Mouse (Mus musculus) neural tube, embryonic 14.5 days (tissue): ENCODE data around the gene Cadps2. TPM values are rescaled to one million over a fixed set of nuclear protein-coding genes. Genes with fewer than 3 reads are reported as not detected.
A peak's percentile ranks its signal among the peaks of the same experiment; 100 is the strongest.

Experiments used
- ATAC-seq: fragments of 200-750 bp; cut with Nextera tagmentation; 2 replicates; pipeline ENCODE4 v1.8.0; 2017; ENCODE audit warnings: low read depth, mild to moderate bottlenecking, moderate TSS enrichment, moderate library complexity
- H3K27ac ChIP-seq: fragments of 300-500 bp; sonication (generic); 2 replicates; pipeline ENCODE4 v1.5.1; 2014; ENCODE audit warnings: low read depth, mild to moderate bottlenecking, control low read depth, low read length, moderate library complexity, mixed read lengths
- H3K27me3 ChIP-seq: fragments of 300-500 bp; sonication (generic); 2 replicates; pipeline ENCODE4 v1.6.1; 2014; ENCODE audit warnings: low read length; ENCODE audit not compliant: control insufficient read depth, insufficient read depth
- H3K36me3 ChIP-seq: fragments of 300-500 bp; sonication (generic); 2 replicates; pipeline ENCODE4 v1.6.1; 2014; ENCODE audit warnings: low read length, mixed read lengths; ENCODE audit not compliant: control insufficient read depth, insufficient read depth
- H3K4me1 ChIP-seq: fragments of 300-500 bp; sonication (generic); 2 replicates; pipeline ENCODE4 v1.6.1; 2014; ENCODE audit warnings: low read length; ENCODE audit not compliant: control insufficient read depth, insufficient read depth
- H3K4me2 ChIP-seq: fragments of 300-500 bp; sonication (generic); 2 replicates; pipeline ENCODE4 v1.6.1; 2014; ENCODE audit warnings: mild to moderate bottlenecking, low read depth, low read length, control low read depth
- H3K4me3 ChIP-seq: fragments of 300-500 bp; sonication (generic); 2 replicates; pipeline ENCODE4 v1.5.1; 2014; ENCODE audit warnings: low read depth, low read length, control low read depth, mixed read lengths
- H3K9ac ChIP-seq: fragments of 300-500 bp; sonication (generic); replicated peaks from 2 replicates; pipeline ENCODE4 v1.6.1; 2014; ENCODE audit warnings: low read depth, mild to moderate bottlenecking, control low read depth, low read length, mixed read lengths
- H3K9me3 ChIP-seq: fragments of 300-500 bp; sonication (generic); 2 replicates; pipeline ENCODE4 v1.6.1; 2016; ENCODE audit warnings: low read length; ENCODE audit not compliant: control insufficient read depth
- WGBS: fragments of 180-500 bp; shearing (Covaris S2); extraction: QIAGEN DNeasy Blood & Tissue Kit; methylation state at CpG from one replicate; pipeline ENCODE4 v1.1.7; 2014; 5-methylcytosine and 5-hydroxymethylcytosine counted together
- polyA plus RNA-seq: library from polyadenylated mRNA; unstranded; fragments of >200 nt; fragmentation: Nextera tagmentation; extraction: Ambion mirVana; gene quantifications from 2 replicates; pipeline ENCODE4 v1.2.1, GENCODE M21; 2014

Gene Cadps2
- polyA plus RNA-seq, 1 experiment from 2014 or later = 14.2 TPM

- Histone ChIP-seq H3K9ac (no peak overlapping the region), H3K27me3 (no peaks in the 10 kb centered on the region), H3K9me3 (no peaks in the 10 kb centered on the region), H3K4me1 (peaks cover 6% of the 10 kb centered on the region; the same call in 1 of the 2 replicates), H3K36me3 (no peaks in the 10 kb centered on the region), H3K4me3 (no peak overlapping the region), H3K27ac (no peak overlapping the region), H3K4me2 (no peak overlapping the region)
- ATAC-seq = no peak
- WGBS = 47% methylated on average over 5 of the region's 5 CpGs
Measured at GRCm38 (mm10) chr6:23386711-23387110, 452.5 kb downstream of the Cadps2 start.

- H3K9me3 ChIP-seq = no peaks in the 10 kb centered on the region
- peak overlapping the region; percentile 26 for H3K4me2 ChIP-seq
- H3K36me3 ChIP-seq = no peaks in the 10 kb centered on the region
- H3K4me3 ChIP-seq = no peak overlapping the region
- H3K4me1 ChIP-seq = peaks cover 6% of the 10 kb centered on the region; the same call in 1 of the 2 replicates
- ATAC-seq = peak; percentile 50; the same call in 1 of the 2 replicates
- no peak overlapping the region for H3K9ac ChIP-seq
- no peaks in the 10 kb centered on the region for H3K27me3 ChIP-seq
- H3K27ac ChIP-seq = no peak overlapping the region
- 32% methylated on average over 1 of the region's 1 CpGs for WGBS
Measured at GRCm38 (mm10) chr6:23383004-23383347, 456.2 kb downstream of the Cadps2 start.

- peak; percentile 74; the same call in 1 of the 2 replicates for ATAC-seq
- WGBS = 14% methylated on average over 12 of the region's 12 CpGs
- Histone ChIP-seq H3K27me3 (no peaks in the 10 kb centered on the region), H3K9me3 (no peaks in the 10 kb centered on the region), H3K36me3 (no peaks in the 10 kb centered on the region), H3K4me1 (peaks cover 6% of the 10 kb centered on the region; the same call in 1 of the 2 replicates), H3K4me3 (no peak overlapping the region), H3K27ac (no peak overlapping the region), H3K4me2 (peak overlapping the region; percentile 26), H3K9ac (no peak overlapping the region)
Measured at GRCm38 (mm10) chr6:23382283-23383003, 456.8 kb downstream of the Cadps2 start.

GRCm38 (mm10) chr6:23376327-23376726 is 462.9 kb downstream of the Cadps2 start:
- no peak overlapping the region for H3K27ac ChIP-seq
- H3K4me1 ChIP-seq = no peaks in the 10 kb centered on the region
- H3K9ac ChIP-seq = no peak overlapping the region
- ATAC-seq = no peak
- no peak overlapping the region for H3K4me2 ChIP-seq
- no peaks in the 10 kb centered on the region for H3K9me3 ChIP-seq
- H3K36me3 ChIP-seq = no peaks in the 10 kb centered on the region
- 95% methylated on average over 7 of the region's 7 CpGs for WGBS
- H3K27me3 ChIP-seq = no peaks in the 10 kb centered on the region
- H3K4me3 ChIP-seq = no peak overlapping the region

GRCm38 (mm10) chr6:23361842-23362451 is 477.3 kb downstream of the Cadps2 start:
- H3K4me2 ChIP-seq = no peak overlapping the region
- no peaks in the 10 kb centered on the region for H3K9me3 ChIP-seq
- H3K9ac ChIP-seq = no peak overlapping the region
- no peak for ATAC-seq
- H3K27me3 ChIP-seq = no peaks in the 10 kb centered on the region
- no peak overlapping the region for H3K27ac ChIP-seq
- H3K4me1 ChIP-seq = no peaks in the 10 kb centered on the region
- no peaks in the 10 kb centered on the region for H3K36me3 ChIP-seq
- H3K4me3 ChIP-seq = no peak overlapping the region
- 38% methylated on average over 8 of the region's 8 CpGs for WGBS

- Histone ChIP-seq H3K4me3 (no peak overlapping the region), H3K9ac (no peak overlapping the region), H3K36me3 (no peaks in the 10 kb centered on the region), H3K4me2 (no peak overlapping the region), H3K4me1 (no peaks in the 10 kb centered on the region), H3K9me3 (no peaks in the 10 kb centered on the region), H3K27me3 (no peaks in the 10 kb centered on the region), H3K27ac (no peak overlapping the region)
- no peak for ATAC-seq
- WGBS = 50% methylated on average over 2 of the region's 2 CpGs
Measured at GRCm38 (mm10) chr6:23360596-23360995, 478.6 kb downstream of the Cadps2 start.

- H3K4me2 ChIP-seq = no peak overlapping the region
- H3K27ac ChIP-seq = no peak overlapping the region
- no peak for ATAC-seq
- 44% methylated on average over 4 of the region's 4 CpGs for WGBS
- no peaks in the 10 kb centered on the region for H3K4me1 ChIP-seq
- no peaks in the 10 kb centered on the region for H3K27me3 ChIP-seq
- no peak overlapping the region for H3K4me3 ChIP-seq
- H3K9ac ChIP-seq = no peak overlapping the region
- H3K9me3 ChIP-seq = no peaks in the 10 kb centered on the region
- no peaks in the 10 kb centered on the region for H3K36me3 ChIP-seq
Measured at GRCm38 (mm10) chr6:23356141-23356540, 483.1 kb downstream of the Cadps2 start.

GRCm38 (mm10) chr6:23353480-23353879 is 485.7 kb downstream of the Cadps2 start:
- Histone ChIP-seq H3K9ac (no peak overlapping the region), H3K36me3 (no peaks in the 10 kb centered on the region), H3K27ac (no peak overlapping the region), H3K27me3 (no peaks in the 10 kb centered on the region), H3K4me2 (no peak overlapping the region), H3K4me1 (no peaks in the 10 kb centered on the region), H3K9me3 (no peaks in the 10 kb centered on the region), H3K4me3 (no peak overlapping the region)
- WGBS = 4% methylated on average over 7 of the region's 7 CpGs
- peak; percentile 54; the same call in 1 of the 2 replicates for ATAC-seq

GRCm38 (mm10) chr6:23337411-23338063 is 501.7 kb downstream of the Cadps2 start:
- Histone ChIP-seq H3K9me3 (no peaks in the 10 kb centered on the region), H3K27ac (no peak overlapping the region), H3K4me2 (no peak overlapping the region), H3K27me3 (no peaks in the 10 kb centered on the region), H3K36me3 (no peaks in the 10 kb centered on the region), H3K9ac (no peak overlapping the region), H3K4me1 (no peaks in the 10 kb centered on the region), H3K4me3 (no peak overlapping the region)
- ATAC-seq = no peak
- 48% methylated on average over 7 of the region's 7 CpGs for WGBS
